Mouse (Mus musculus) midbrain, embryonic 14.5 days (tissue): ENCODE measurements around the gene Eml6. TPM values are rescaled to one million over a fixed set of nuclear protein-coding genes. Genes with fewer than 3 reads are reported as not detected.

ENCODE experiments used
- ATAC-seq: fragments of 200-750 bp; cut with Nextera tagmentation; 2 replicates; pipeline ENCODE4 v1.8.0; 2017; ENCODE audit warnings: moderate number of reproducible peaks, moderate library complexity; ENCODE audit not compliant: low FRiP score, low TSS enrichment
- DNase-seq: peaks from one replicate; pipeline ENCODE4 v3.0.0-alpha.2; 2015
- H3K27ac ChIP-seq: fragments of 300-500 bp; sonication (generic); replicated peaks from 2 replicates; pipeline ENCODE4 v1.5.1; 2014; ENCODE audit warnings: mild to moderate bottlenecking, low read depth, low read length, moderate library complexity
- H3K27me3 ChIP-seq: fragments of 300-500 bp; sonication (generic); 2 replicates; pipeline ENCODE4 v1.6.1; 2014; ENCODE audit warnings: low read length, control low read depth, mixed read lengths; ENCODE audit not compliant: control insufficient read depth, insufficient read depth
- H3K36me3 ChIP-seq: fragments of 300-500 bp; sonication (generic); 2 replicates; pipeline ENCODE4 v1.6.1; 2014; ENCODE audit warnings: low read length, control low read depth; ENCODE audit not compliant: control insufficient read depth, insufficient read depth
- H3K4me1 ChIP-seq: fragments of 300-500 bp; sonication (generic); 2 replicates; pipeline ENCODE4 v1.6.1; 2014; ENCODE audit warnings: mild to moderate bottlenecking, antibody characterized with exemption, low read length, control low read depth; ENCODE audit not compliant: control insufficient read depth, insufficient read depth
- H3K4me2 ChIP-seq: fragments of 300-500 bp; sonication (generic); 2 replicates; pipeline ENCODE4 v1.6.1; 2014; ENCODE audit warnings: mild to moderate bottlenecking, low read length, moderate library complexity
- H3K4me3 ChIP-seq: fragments of 300-500 bp; sonication (generic); replicated peaks from 2 replicates; pipeline ENCODE4 v1.5.1; 2014; ENCODE audit warnings: low read depth, low read length
- H3K9ac ChIP-seq: fragments of 300-500 bp; sonication (generic); replicated peaks from 2 replicates; pipeline ENCODE4 v1.6.1; 2014; ENCODE audit warnings: mild to moderate bottlenecking, low read length, moderate library complexity
- H3K9me3 ChIP-seq: fragments of 300-500 bp; sonication (generic); 2 replicates; pipeline ENCODE4 v1.6.1; 2016; ENCODE audit warnings: low read length, control low read depth, mixed read lengths; ENCODE audit not compliant: control insufficient read depth
- WGBS: fragments of 180-500 bp; shearing (Covaris S2); extraction: QIAGEN DNeasy Blood & Tissue Kit; methylation state at CpG from one replicate; pipeline ENCODE4 v1.1.7; 2014; 5-methylcytosine and 5-hydroxymethylcytosine counted together
- polyA plus RNA-seq: library from polyadenylated mRNA; unstranded; fragments of >200 nt; fragmentation: Nextera tagmentation; extraction: Ambion mirVana; gene quantifications from 2 replicates; pipeline ENCODE4 v1.2.1, GENCODE M21; 2014

The Eml6 gene
- polyA plus RNA-seq, 1 experiment from 2014 or later: 6.8 TPM

GRCm38 (mm10) chr11:29714789-29715188 lies 311.0 kb downstream of the Eml6 start:
- no peak overlapping the region for H3K4me3 ChIP-seq
- peaks cover 4% of the 10 kb centered on the region; the same call in 1 of the 2 replicates for H3K4me1 ChIP-seq
- peak; percentile 64 for DNase-seq
- H3K4me2 ChIP-seq: no peak overlapping the region
- 95% methylated on average over 2 of the region's 2 CpGs for WGBS
- H3K27me3 ChIP-seq: no peaks in the 10 kb centered on the region
- H3K36me3 ChIP-seq: peaks cover 20% of the 10 kb centered on the region
- H3K9ac ChIP-seq: no peak overlapping the region
- no peaks in the 10 kb centered on the region for H3K9me3 ChIP-seq
- ATAC-seq: no peak
- H3K27ac ChIP-seq: no peak overlapping the region

DNA sequence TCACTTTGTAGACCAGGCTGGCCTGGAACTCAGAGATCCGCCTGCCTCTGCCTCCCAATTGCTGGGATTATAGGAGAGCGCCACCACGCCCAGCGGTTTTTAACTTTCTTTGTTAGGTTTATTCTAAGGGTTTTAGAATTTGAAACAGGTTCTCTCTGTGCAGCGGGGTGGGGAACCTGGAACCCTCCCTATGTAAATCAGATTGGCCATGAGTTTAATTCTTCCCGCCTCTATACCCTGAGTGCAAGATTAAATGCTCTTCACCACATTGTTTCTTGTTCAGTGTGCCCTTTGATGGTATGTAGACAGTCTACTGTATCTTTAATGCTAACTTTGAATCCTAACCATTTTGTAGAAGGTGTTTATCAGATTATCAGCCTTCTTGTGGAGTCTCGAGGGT lies 311.7 kb downstream of the Eml6 start:
- H3K4me3 ChIP-seq: no peak overlapping the region
- peaks cover 25% of the 10 kb centered on the region for H3K36me3 ChIP-seq
- 91% methylated on average over 7 of the region's 7 CpGs for WGBS
- H3K4me2 ChIP-seq: no peak overlapping the region
- no peak overlapping the region for H3K9ac ChIP-seq
- ATAC-seq (no peak), DNase-seq (no peak)
- no peaks in the 10 kb centered on the region for H3K9me3 ChIP-seq
- no peaks in the 10 kb centered on the region for H3K27me3 ChIP-seq
- no peak overlapping the region for H3K27ac ChIP-seq
- H3K4me1 ChIP-seq: peaks cover 4% of the 10 kb centered on the region; the same call in 1 of the 2 replicates

- Histone ChIP-seq H3K4me3 (no peak overlapping the region), H3K9ac (no peak overlapping the region), H3K27me3 (no peaks in the 10 kb centered on the region), H3K4me1 (no peaks in the 10 kb centered on the region), H3K27ac (no peak overlapping the region), H3K36me3 (peaks cover 53% of the 10 kb centered on the region), H3K4me2 (no peak overlapping the region), H3K9me3 (no peaks in the 10 kb centered on the region)
- DNase-seq (no peak), ATAC-seq (no peak)
These were observed 316.3 kb downstream of the Eml6 start for GRCm38 (mm10) chr11:29709512-29709911.

DNA sequence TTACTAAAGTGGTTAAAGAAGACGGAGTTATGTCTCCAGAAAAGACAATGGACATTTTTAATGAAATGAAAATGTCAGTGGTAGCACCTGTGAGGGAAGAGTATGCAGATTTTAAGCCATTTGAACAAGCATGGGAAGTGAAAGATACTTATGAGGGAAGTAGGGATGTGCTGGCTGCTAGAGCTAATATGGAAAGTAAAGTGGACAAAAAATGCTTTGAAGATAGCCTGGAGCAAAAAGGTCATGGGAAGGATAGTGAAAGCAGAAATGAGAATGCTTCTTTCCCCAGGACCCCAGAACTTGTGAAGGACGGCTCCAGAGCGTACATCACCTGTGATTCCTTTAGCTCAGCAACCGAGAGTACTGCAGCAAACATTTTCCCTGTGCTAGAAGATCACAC lies 319.0 kb downstream of the Eml6 start:
- ATAC-seq (no peak), DNase-seq (no peak)
- Histone ChIP-seq H3K4me1 (no peaks in the 10 kb centered on the region), H3K9me3 (no peaks in the 10 kb centered on the region), H3K4me3 (no peak overlapping the region), H3K27ac (no peak overlapping the region), H3K9ac (no peak overlapping the region), H3K4me2 (no peak overlapping the region), H3K36me3 (peaks cover 43% of the 10 kb centered on the region), H3K27me3 (no peaks in the 10 kb centered on the region)
- WGBS: 95% methylated on average over 4 of the region's 4 CpGs

DNA sequence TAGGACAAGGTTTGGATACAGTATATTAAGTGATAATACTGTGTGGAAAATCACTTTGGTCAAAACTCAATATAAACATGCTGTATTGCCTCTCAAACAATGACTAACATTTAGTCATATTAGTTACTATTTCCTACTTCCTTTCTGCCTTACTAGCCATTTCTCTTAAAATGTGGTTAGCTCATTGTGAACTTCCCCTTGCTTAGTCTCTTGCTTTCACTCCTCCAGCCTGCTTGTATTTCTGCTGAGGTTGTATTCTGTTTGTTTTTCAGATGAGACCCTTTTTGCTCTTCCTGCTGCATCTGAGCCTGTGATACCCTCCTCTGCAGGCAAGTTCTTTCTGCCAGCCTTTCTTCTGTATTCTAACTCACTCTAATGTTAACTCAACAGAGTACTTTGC lies 320.6 kb downstream of the Eml6 start:
- H3K36me3 ChIP-seq: peaks cover 35% of the 10 kb centered on the region
- H3K9me3 ChIP-seq: no peaks in the 10 kb centered on the region
- no peak for ATAC-seq
- H3K4me1 ChIP-seq: 0 out of 2 replicates have a peak, but pooled peaks cover 4% of the 10 kb centered on the region
- H3K27ac ChIP-seq: no peak overlapping the region
- no peaks in the 10 kb centered on the region for H3K27me3 ChIP-seq
- no peak overlapping the region for H3K9ac ChIP-seq
- H3K4me3 ChIP-seq: no peak overlapping the region
- DNase-seq: no peak
- no peak overlapping the region for H3K4me2 ChIP-seq

GRCm38 (mm10) chr11:29702721-29703120 lies 323.1 kb downstream of the Eml6 start:
- DNase-seq (no peak), ATAC-seq (no peak)
- WGBS: 77% methylated on average over 3 of the region's 3 CpGs
- H3K27ac ChIP-seq: no peak overlapping the region
- H3K36me3 ChIP-seq: peaks cover 15% of the 10 kb centered on the region
- H3K4me2 ChIP-seq: no peak overlapping the region
- H3K9me3 ChIP-seq: no peaks in the 10 kb centered on the region
- no peaks in the 10 kb centered on the region for H3K27me3 ChIP-seq
- no peak overlapping the region for H3K4me3 ChIP-seq
- H3K4me1 ChIP-seq: 0 out of 2 replicates have a peak, but pooled peaks cover 5% of the 10 kb centered on the region
- no peak overlapping the region for H3K9ac ChIP-seq

- H3K4me3 ChIP-seq: peak overlapping the region; percentile 98
- H3K4me2 ChIP-seq: peak overlapping the region; percentile 73
- DNase-seq (no peak), ATAC-seq (no peak)
- no peaks in the 10 kb centered on the region for H3K27me3 ChIP-seq
- H3K36me3 ChIP-seq: peaks cover 5% of the 10 kb centered on the region; the same call in 1 of the 2 replicates
- no peak overlapping the region for H3K9ac ChIP-seq
- H3K27ac ChIP-seq: no peak overlapping the region
- H3K9me3 ChIP-seq: no peaks in the 10 kb centered on the region
- H3K4me1 ChIP-seq: peaks cover 13% of the 10 kb centered on the region
These were observed 331.1 kb downstream of the Eml6 start for GRCm38 (mm10) chr11:29694754-29695153.

DNA sequence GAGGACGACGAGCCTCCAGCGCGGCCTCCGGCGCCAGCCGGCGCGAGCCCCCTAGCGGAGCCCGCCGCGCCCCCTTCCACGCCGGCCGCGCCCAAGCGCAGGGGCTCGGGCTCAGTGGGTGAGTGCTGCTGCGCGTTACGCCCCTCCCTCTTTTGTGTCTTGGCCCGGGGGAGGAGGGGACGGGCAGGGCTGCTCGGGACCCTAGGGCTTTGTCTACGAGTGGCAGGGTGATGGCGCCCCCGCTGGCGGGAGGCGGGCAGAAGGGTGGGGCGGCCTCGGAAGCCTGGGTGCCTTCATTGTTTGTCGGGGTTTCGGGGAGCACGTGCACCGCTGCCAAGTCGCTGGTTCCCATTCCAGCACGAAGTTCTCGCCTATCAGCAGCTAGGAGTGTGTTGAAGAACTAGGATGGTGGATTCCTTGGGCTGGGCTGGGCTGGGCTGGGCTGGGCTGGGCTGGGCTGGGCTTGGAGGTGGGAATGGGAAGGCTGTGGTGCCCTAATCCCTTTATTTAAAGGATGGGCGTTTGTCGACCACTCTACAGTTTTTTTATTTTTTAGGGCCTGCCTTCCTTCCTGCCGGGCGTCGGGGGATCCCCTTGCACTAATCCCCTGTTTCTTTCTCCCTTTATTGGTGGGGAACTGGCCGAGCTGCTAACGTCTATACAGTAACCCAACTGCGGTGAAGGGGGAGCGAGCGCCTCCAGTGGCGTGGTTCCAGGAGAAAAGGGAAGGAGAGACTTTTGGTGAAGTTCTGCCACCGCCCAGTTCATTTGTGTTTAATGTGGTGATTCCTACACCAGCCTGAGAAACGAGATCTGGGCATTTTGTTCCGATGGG lies 332.0 kb downstream of the Eml6 start:
- Histone ChIP-seq H3K36me3 (peaks cover 5% of the 10 kb centered on the region; the same call in 1 of the 2 replicates), H3K27me3 (no peaks in the 10 kb centered on the region), H3K4me2 (peak overlapping the region; percentile 73), H3K9me3 (no peaks in the 10 kb centered on the region), H3K4me3 (peak overlapping the region; percentile 98), H3K27ac (peak overlapping the region; percentile 99), H3K4me1 (peaks cover 13% of the 10 kb centered on the region), H3K9ac (peak overlapping the region; percentile 99)
- peak; percentile 90 for ATAC-seq
- WGBS: under 1% methylated on average over 49 of the region's 53 CpGs
- peak; percentile 91 for DNase-seq
